Mouse (Mus musculus): Measurements from ENCODE around the gene Lhfpl4. TPM values are rescaled to one million over a fixed set of nuclear protein-coding genes. Genes with fewer than 3 reads are reported as not detected.

The Lhfpl4 gene
- polyA plus RNA-seq (2015; fragmentation: Nextera tagmentation; extraction: Ambion mirVana), result 29.6 and 33.8 TPM in 2 replicates

DNA sequence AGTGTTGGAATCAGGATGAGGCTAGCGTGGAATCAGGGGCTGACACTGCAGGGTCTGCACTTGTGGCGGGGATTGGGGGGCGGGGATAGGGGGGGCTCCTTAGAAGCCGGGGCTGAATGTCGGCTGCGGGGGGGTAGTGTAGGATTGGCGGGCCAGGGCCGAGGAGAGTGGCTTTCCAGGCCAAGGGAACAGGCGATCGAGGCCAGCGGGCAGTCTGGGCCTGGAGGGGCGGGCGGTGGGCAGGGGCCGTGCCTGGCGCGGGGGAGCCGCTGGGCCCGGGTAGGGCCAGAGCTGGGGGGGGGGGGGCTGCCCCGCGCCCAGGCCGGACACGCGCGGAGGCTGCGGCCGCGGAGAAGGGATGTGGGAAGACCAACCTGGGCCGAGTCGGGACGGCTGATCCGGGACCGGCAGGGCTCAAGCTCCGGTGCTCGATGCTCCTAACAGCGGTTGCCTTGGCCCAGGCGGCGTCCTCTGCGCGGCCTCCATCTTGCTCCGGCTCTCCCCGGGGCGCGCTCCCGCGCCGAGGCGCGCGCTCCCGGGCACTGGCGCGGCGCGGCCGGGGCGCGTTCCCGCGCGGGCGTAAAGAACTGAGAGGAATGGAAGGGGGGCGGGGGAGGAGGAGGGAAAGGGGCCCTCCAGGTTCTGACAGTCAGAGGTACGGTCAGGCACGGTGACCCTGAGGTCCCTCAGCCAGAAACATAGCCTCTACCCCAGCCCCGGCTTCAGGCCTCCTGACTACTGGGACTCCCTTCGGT is at the start of gene Lhfpl4:
TSS of gene Lhfpl4 (minus strand) at position 544 of the 755 bp plus-strand sequence.
- no peaks in the 10 kb centered on the region for H3K27me3 ChIP-seq
- WGBS, result 2% methylated on average over 52 of the region's 66 CpGs
- peaks cover 35% of the 10 kb centered on the region for H3K4me1 ChIP-seq
- H3K27ac ChIP-seq, result peak within 1 kb of the TSS; percentile 31
- H3K9ac ChIP-seq, result peak within 1 kb of the TSS; percentile 91
- H3K4me3 ChIP-seq, result peak within 1 kb of the TSS; percentile 85
- H3K9me3 ChIP-seq (replicated peaks), result no peaks in the 10 kb centered on the region
- H3K36me3 ChIP-seq (ENCODE audit: poor library complexity, severe bottlenecking), result peaks cover 5% of the 10 kb centered on the region; the same call in 1 of the 2 replicates
- H3K4me2 ChIP-seq, result peak within 1 kb of the TSS; percentile 98
- peak; percentile 83 for ATAC-seq

- no peak for ATAC-seq
- Histone ChIP-seq H3K4me3 (no peak overlapping the region), H3K27me3 (no peaks in the 10 kb centered on the region), H3K27ac (no peak overlapping the region), H3K9ac (no peak overlapping the region), H3K4me1 (peaks cover 21% of the 10 kb centered on the region), H3K4me2 (no peak overlapping the region), H3K36me3 (ENCODE audit: poor library complexity, severe bottlenecking) (peaks cover 42% of the 10 kb centered on the region), H3K9me3 (replicated peaks) (no peaks in the 10 kb centered on the region)
- 73% methylated on average over 1 of the region's 1 CpGs for WGBS
Observed at GRCm38 (mm10) chr6:113242753-113243152, 47.6 kb upstream of the Lhfpl4 start.

- Histone ChIP-seq H3K4me1 (peaks cover 25% of the 10 kb centered on the region), H3K36me3 (ENCODE audit: poor library complexity, severe bottlenecking) (peaks cover 31% of the 10 kb centered on the region), H3K4me3 (peak overlapping the region; percentile 80), H3K27me3 (no peaks in the 10 kb centered on the region), H3K9ac (peak overlapping the region; percentile 79), H3K4me2 (peak overlapping the region; percentile 82), H3K9me3 (replicated peaks) (no peaks in the 10 kb centered on the region), H3K27ac (no peak overlapping the region)
- 45% methylated on average over 6 of the region's 6 CpGs for WGBS
- no peak for ATAC-seq
Observed at GRCm38 (mm10) chr6:113238442-113238841, 43.3 kb upstream of the Lhfpl4 start.

DNA sequence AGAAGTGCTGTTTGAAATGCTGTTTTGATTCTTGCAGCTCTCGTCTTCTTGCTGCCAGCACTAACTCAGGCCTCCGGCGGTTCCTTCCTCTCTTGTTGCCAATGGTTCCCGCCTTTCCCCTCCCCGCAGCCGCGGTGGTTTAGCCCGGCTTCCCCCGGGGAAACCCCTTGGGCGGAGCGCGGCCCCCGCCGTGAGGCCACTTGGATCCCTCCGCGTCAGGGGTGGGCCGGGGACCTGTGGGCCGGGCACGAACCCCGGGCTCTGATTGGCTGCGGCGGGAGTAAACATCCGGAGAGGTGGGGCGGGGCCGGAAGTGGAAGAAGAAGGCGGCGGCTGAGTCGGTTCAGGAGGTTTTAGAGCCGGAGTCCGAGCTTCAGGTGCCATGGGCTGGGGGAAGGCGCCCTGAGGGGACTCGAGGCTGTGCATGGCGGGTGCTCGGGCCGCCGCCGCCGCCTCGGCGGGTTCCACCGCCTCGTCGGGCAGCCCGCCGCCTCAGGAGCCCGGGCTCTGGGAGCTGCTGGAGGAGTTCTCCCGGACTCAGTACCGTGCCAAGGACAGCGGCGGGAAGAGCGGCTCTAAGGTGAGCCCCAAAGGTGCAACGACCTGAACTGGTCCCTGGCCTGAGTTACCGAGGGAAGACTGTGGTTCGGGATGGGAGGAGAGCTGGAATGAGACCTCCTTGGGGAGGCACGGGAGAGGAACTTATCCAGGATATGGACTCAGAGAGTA is 42.5 kb upstream of the Lhfpl4 start, which contains the start of gene Mtmr14:
TSS of gene Mtmr14 (plus strand) at position 302 of the 729 bp plus-strand sequence.
- peak within 1 kb of the TSS; percentile 80 for H3K4me3 ChIP-seq
- ATAC-seq, result peak; percentile 99
- H3K9ac ChIP-seq, result peak within 1 kb of the TSS; percentile 79
- no peaks in the 10 kb centered on the region for H3K9me3 ChIP-seq (replicated peaks)
- under 1% methylated on average over 52 of the region's 55 CpGs for WGBS
- H3K4me2 ChIP-seq, result peak within 1 kb of the TSS; percentile 82
- H3K4me1 ChIP-seq, result peaks cover 20% of the 10 kb centered on the region
- H3K27ac ChIP-seq, result peak within 1 kb of the TSS; percentile 22; the same call in 1 of the 2 replicates
- H3K27me3 ChIP-seq, result no peaks in the 10 kb centered on the region
- H3K36me3 ChIP-seq (ENCODE audit: poor library complexity, severe bottlenecking), result peaks cover 24% of the 10 kb centered on the region

GRCm38 (mm10) chr6:113235141-113235540 is 40.0 kb upstream of the Lhfpl4 start:
- no peak overlapping the region for H3K4me2 ChIP-seq
- no peaks in the 10 kb centered on the region for H3K27me3 ChIP-seq
- 71% methylated on average over 5 of the region's 5 CpGs for WGBS
- no peak for ATAC-seq
- no peak overlapping the region for H3K27ac ChIP-seq
- H3K9me3 ChIP-seq (replicated peaks), result no peaks in the 10 kb centered on the region
- H3K36me3 ChIP-seq (ENCODE audit: poor library complexity, severe bottlenecking), result peaks cover 6% of the 10 kb centered on the region
- no peak overlapping the region for H3K4me3 ChIP-seq
- H3K9ac ChIP-seq, result no peak overlapping the region
- peaks cover 20% of the 10 kb centered on the region for H3K4me1 ChIP-seq

DNA sequence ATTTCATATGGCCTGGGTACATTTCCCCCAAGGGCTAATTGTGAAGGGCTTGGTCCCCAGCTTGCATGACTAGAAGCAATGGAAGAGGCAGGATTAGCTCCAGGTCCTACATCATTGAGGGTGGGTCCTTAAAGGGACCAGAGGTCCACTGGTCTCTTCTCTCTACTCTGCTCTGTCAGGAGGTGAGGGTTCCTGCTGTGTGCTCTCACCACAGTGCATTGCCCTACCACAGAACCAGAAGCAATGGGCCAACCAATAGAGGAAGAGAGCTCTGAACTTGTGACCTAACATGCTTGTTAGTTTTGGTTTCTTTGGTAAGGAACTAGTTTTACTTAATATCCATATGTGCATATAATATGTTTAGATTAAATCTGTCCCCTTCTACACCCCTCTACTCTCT is 31.5 kb upstream of the Lhfpl4 start:
- ATAC-seq, result no peak

GRCm38 (mm10) chr6:113225798-113226197 is 30.6 kb upstream of the Lhfpl4 start:
- H3K36me3 ChIP-seq (ENCODE audit: poor library complexity, severe bottlenecking), result no peaks in the 10 kb centered on the region
- H3K9me3 ChIP-seq (replicated peaks), result no peaks in the 10 kb centered on the region
- no peak overlapping the region for H3K4me3 ChIP-seq
- 80% methylated on average over 4 of the region's 4 CpGs for WGBS
- no peak overlapping the region for H3K27ac ChIP-seq
- H3K9ac ChIP-seq, result no peak overlapping the region
- H3K27me3 ChIP-seq, result peaks cover 4% of the 10 kb centered on the region; the same call in 1 of the 2 replicates
- no peak for ATAC-seq
- no peaks in the 10 kb centered on the region for H3K4me1 ChIP-seq
- H3K4me2 ChIP-seq, result no peak overlapping the region

More for the DNA sequence above, 31.5 kb upstream of the Lhfpl4 start:
- H3K4me3 ChIP-seq, result no peak overlapping the region
- no peak overlapping the region for H3K9ac ChIP-seq
- H3K4me2 ChIP-seq, result no peak overlapping the region
- no peaks in the 10 kb centered on the region for H3K4me1 ChIP-seq
- H3K27ac ChIP-seq, result no peak overlapping the region
- H3K9me3 ChIP-seq (replicated peaks), result no peaks in the 10 kb centered on the region
- peaks cover 4% of the 10 kb centered on the region; the same call in 1 of the 2 replicates for H3K27me3 ChIP-seq
- H3K36me3 ChIP-seq (ENCODE audit: poor library complexity, severe bottlenecking), result no peaks in the 10 kb centered on the region

GRCm38 (mm10) chr6:113216280-113216679 is 21.1 kb upstream of the Lhfpl4 start:
- no peak for ATAC-seq
- Histone ChIP-seq H3K4me1 (no peaks in the 10 kb centered on the region), H3K27ac (no peak overlapping the region), H3K4me3 (no peak overlapping the region), H3K27me3 (no peaks in the 10 kb centered on the region), H3K9me3 (replicated peaks) (no peaks in the 10 kb centered on the region), H3K36me3 (ENCODE audit: poor library complexity, severe bottlenecking) (no peaks in the 10 kb centered on the region), H3K9ac (no peak overlapping the region), H3K4me2 (no peak overlapping the region)
- WGBS, result 67% methylated on average over 2 of the region's 2 CpGs

DNA sequence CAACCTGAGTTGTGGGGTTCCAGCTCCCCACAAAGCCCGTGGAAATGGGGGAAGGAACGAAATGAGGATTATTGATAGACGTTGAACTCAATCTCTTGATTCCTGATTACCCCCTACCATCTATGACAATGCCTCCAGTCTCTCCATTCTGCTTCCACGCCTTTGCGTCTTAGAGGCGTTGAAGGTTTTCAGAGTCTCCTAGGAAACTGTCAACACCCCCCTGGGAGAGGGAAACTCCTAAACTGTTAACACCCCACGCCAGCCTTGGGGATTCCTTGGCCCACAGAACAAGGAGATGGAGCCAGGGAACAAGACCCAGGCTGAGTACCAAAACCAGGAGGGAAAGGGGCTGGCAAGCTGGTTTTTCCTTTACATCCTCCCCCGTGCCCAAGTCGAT is 410 bp upstream of the Lhfpl4 start:
- Histone ChIP-seq H3K4me2 (peak overlapping the region; percentile 98), H3K9ac (peak overlapping the region; percentile 91), H3K4me3 (peak overlapping the region; percentile 85), H3K27ac (no peak overlapping the region), H3K9me3 (replicated peaks) (no peaks in the 10 kb centered on the region), H3K36me3 (ENCODE audit: poor library complexity, severe bottlenecking) (peaks cover 5% of the 10 kb centered on the region; the same call in 1 of the 2 replicates), H3K4me1 (peaks cover 35% of the 10 kb centered on the region), H3K27me3 (no peaks in the 10 kb centered on the region)
- 12% methylated on average over 9 of the region's 9 CpGs for WGBS
- peak; percentile 46 for ATAC-seq

- Histone ChIP-seq H3K4me1 (peaks cover 35% of the 10 kb centered on the region), H3K4me2 (peak overlapping the region; percentile 98), H3K9ac (peak overlapping the region; percentile 91), H3K9me3 (replicated peaks) (no peaks in the 10 kb centered on the region), H3K27ac (0 out of 2 replicates have a peak overlapping the region, but pooled peaks have one; percentile 31), H3K36me3 (ENCODE audit: poor library complexity, severe bottlenecking) (peaks cover 5% of the 10 kb centered on the region; the same call in 1 of the 2 replicates), H3K27me3 (no peaks in the 10 kb centered on the region), H3K4me3 (peak overlapping the region; percentile 85)
- ATAC-seq, result no peak; the same call in 1 of the 2 replicates
- WGBS, result 2% methylated on average over 5 of the region's 5 CpGs
Observed at GRCm38 (mm10) chr6:113194517-113194840, 705 bp downstream of the Lhfpl4 start.

DNA sequence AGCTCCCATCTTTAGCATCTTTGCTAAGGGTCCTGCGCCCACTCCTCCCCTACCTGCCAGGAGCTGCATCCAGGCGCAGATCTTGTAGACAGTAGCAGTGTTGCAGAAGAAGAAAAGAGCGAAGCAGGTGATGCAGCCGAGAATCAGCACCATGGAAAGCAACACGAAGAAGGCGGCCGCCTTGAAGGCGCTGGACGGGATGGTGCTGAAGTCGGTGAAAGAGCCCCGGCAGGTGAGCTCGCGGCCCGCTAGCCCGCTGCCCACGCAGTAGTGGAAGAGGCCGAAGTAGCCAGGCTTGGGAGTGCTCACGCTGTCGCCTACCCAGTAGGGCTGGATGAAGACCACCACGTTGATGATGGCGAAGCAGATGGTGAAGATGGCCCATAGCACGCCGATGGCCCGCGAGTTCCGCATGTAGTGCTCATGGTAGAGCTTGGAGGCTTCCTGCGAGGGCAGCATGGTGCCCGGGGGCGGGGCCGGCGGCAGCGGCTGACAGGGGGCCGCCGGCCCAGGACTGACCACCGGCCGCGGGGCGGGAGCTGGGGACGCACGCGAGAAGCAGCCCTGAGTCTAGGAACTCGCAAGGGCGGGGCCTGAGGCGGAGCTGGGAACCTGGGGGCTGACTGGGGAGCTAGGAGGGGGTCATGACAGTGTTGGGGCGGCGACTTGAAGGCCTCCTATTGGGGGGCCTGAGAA is 1.3 kb downstream of the Lhfpl4 start:
- Histone ChIP-seq H3K27me3 (no peaks in the 10 kb centered on the region), H3K4me1 (peaks cover 35% of the 10 kb centered on the region), H3K9me3 (replicated peaks) (no peaks in the 10 kb centered on the region), H3K36me3 (ENCODE audit: poor library complexity, severe bottlenecking) (peaks cover 9% of the 10 kb centered on the region; the same call in 1 of the 2 replicates), H3K27ac (no peak overlapping the region), H3K4me2 (peak overlapping the region; percentile 98), H3K9ac (peak overlapping the region; percentile 91), H3K4me3 (peak overlapping the region; percentile 85)
- peak; percentile 64 for ATAC-seq
- WGBS, result 3% methylated on average over 46 of the region's 46 CpGs
